Mouse (Mus musculus): ENCODE data around the gene Kcnip4. TPM values are rescaled to one million over a fixed set of nuclear protein-coding genes. Genes with fewer than 3 reads are reported as not detected.

The Kcnip4 gene
- polyA plus RNA-seq, 1 experiment from 2014 or later, result 1.2 TPM

GRCm38 (mm10) chr5:49348511-49348910 is 176.2 kb downstream of the Kcnip4 start:
- Histone ChIP-seq H3K27ac (no peak overlapping the region), H3K36me3 (no peaks in the 10 kb centered on the region), H3K27me3 (ENCODE audit: low read depth, poor library complexity, severe bottlenecking) (no peaks in the 10 kb centered on the region), H3K4me3 (no peak overlapping the region), H3K9me3 (replicated peaks) (no peaks in the 10 kb centered on the region), H3K4me1 (0 out of 2 replicates have a peak, but pooled peaks cover 4% of the 10 kb centered on the region)
- 89% methylated on average over 5 of the region's 5 CpGs for WGBS
- no peak for DNase-seq (ENCODE audit: low spot score)

- no peak for DNase-seq (ENCODE audit: low spot score)
- H3K36me3 ChIP-seq, result no peaks in the 10 kb centered on the region
- no peak overlapping the region for H3K27ac ChIP-seq
- no peak overlapping the region for H3K4me3 ChIP-seq
- no peaks in the 10 kb centered on the region for H3K4me1 ChIP-seq
- H3K27me3 ChIP-seq (ENCODE audit: low read depth, poor library complexity, severe bottlenecking), result no peaks in the 10 kb centered on the region
- 90% methylated on average over 1 of the region's 1 CpGs for WGBS
- H3K9me3 ChIP-seq (replicated peaks), result no peaks in the 10 kb centered on the region
These were observed 180.1 kb downstream of the Kcnip4 start for GRCm38 (mm10) chr5:49344606-49345005.

- no peak for DNase-seq (ENCODE audit: low spot score)
- Histone ChIP-seq H3K36me3 (no peaks in the 10 kb centered on the region), H3K27ac (no peak overlapping the region), H3K9me3 (replicated peaks) (no peaks in the 10 kb centered on the region), H3K4me1 (peaks cover 8% of the 10 kb centered on the region; the same call in 1 of the 2 replicates), H3K27me3 (ENCODE audit: low read depth, poor library complexity, severe bottlenecking) (no peaks in the 10 kb centered on the region), H3K4me3 (no peak overlapping the region)
- WGBS, result 92% methylated on average over 2 of the region's 2 CpGs
These were observed 187.5 kb downstream of the Kcnip4 start for GRCm38 (mm10) chr5:49337164-49337563.

- Histone ChIP-seq H3K4me1 (peaks cover 8% of the 10 kb centered on the region; the same call in 1 of the 2 replicates), H3K4me3 (no peak overlapping the region), H3K36me3 (no peaks in the 10 kb centered on the region), H3K9me3 (replicated peaks) (no peaks in the 10 kb centered on the region), H3K27me3 (ENCODE audit: low read depth, poor library complexity, severe bottlenecking) (no peaks in the 10 kb centered on the region), H3K27ac (no peak overlapping the region)
- DNase-seq (ENCODE audit: low spot score), result no peak
- WGBS, result 76% methylated on average over 2 of the region's 2 CpGs
These were observed 191.6 kb downstream of the Kcnip4 start for GRCm38 (mm10) chr5:49333063-49333462.

GRCm38 (mm10) chr5:49329023-49329422 is 195.7 kb downstream of the Kcnip4 start:
- no peak for DNase-seq (ENCODE audit: low spot score)
- Histone ChIP-seq H3K9me3 (replicated peaks) (no peaks in the 10 kb centered on the region), H3K4me3 (no peak overlapping the region), H3K27me3 (ENCODE audit: low read depth, poor library complexity, severe bottlenecking) (no peaks in the 10 kb centered on the region), H3K4me1 (no peaks in the 10 kb centered on the region), H3K27ac (no peak overlapping the region), H3K36me3 (no peaks in the 10 kb centered on the region)
- 90% methylated on average over 1 of the region's 1 CpGs for WGBS

- no peak overlapping the region for H3K27ac ChIP-seq
- no peaks in the 10 kb centered on the region for H3K27me3 ChIP-seq (ENCODE audit: low read depth, poor library complexity, severe bottlenecking)
- no peak overlapping the region for H3K4me3 ChIP-seq
- no peaks in the 10 kb centered on the region for H3K9me3 ChIP-seq (replicated peaks)
- H3K4me1 ChIP-seq, result no peaks in the 10 kb centered on the region
- DNase-seq (ENCODE audit: low spot score), result no peak
- H3K36me3 ChIP-seq, result no peaks in the 10 kb centered on the region
These were observed 206.0 kb downstream of the Kcnip4 start for GRCm38 (mm10) chr5:49318661-49319060.

- no peak overlapping the region for H3K27ac ChIP-seq
- no peaks in the 10 kb centered on the region for H3K27me3 ChIP-seq (ENCODE audit: low read depth, poor library complexity, severe bottlenecking)
- H3K4me1 ChIP-seq, result no peaks in the 10 kb centered on the region
- no peaks in the 10 kb centered on the region for H3K9me3 ChIP-seq (replicated peaks)
- 67% methylated on average over 2 of the region's 2 CpGs for WGBS
- no peak overlapping the region for H3K4me3 ChIP-seq
- H3K36me3 ChIP-seq, result no peaks in the 10 kb centered on the region
- no peak for DNase-seq (ENCODE audit: low spot score)
These were observed 206.8 kb downstream of the Kcnip4 start for GRCm38 (mm10) chr5:49317869-49318268.

- H3K27me3 ChIP-seq (ENCODE audit: low read depth, poor library complexity, severe bottlenecking), result no peaks in the 10 kb centered on the region
- no peaks in the 10 kb centered on the region for H3K36me3 ChIP-seq
- no peak overlapping the region for H3K27ac ChIP-seq
- DNase-seq (ENCODE audit: low spot score), result no peak
- no peaks in the 10 kb centered on the region for H3K9me3 ChIP-seq (replicated peaks)
- no peak overlapping the region for H3K4me3 ChIP-seq
- no peaks in the 10 kb centered on the region for H3K4me1 ChIP-seq
- WGBS, result 93% methylated on average over 1 of the region's 1 CpGs
These were observed 217.9 kb downstream of the Kcnip4 start for GRCm38 (mm10) chr5:49306796-49307195.

- H3K4me3 ChIP-seq, result no peak overlapping the region
- no peaks in the 10 kb centered on the region for H3K4me1 ChIP-seq
- no peaks in the 10 kb centered on the region for H3K36me3 ChIP-seq
- WGBS, result 80% methylated on average over 2 of the region's 2 CpGs
- H3K27ac ChIP-seq, result no peak overlapping the region
- no peak for DNase-seq (ENCODE audit: low spot score)
- no peaks in the 10 kb centered on the region for H3K27me3 ChIP-seq (ENCODE audit: low read depth, poor library complexity, severe bottlenecking)
- H3K9me3 ChIP-seq (replicated peaks), result no peaks in the 10 kb centered on the region
These were observed 219.4 kb downstream of the Kcnip4 start for GRCm38 (mm10) chr5:49305321-49305720.

GRCm38 (mm10) chr5:49298654-49299053 is 226.1 kb downstream of the Kcnip4 start:
- Histone ChIP-seq H3K27me3 (ENCODE audit: low read depth, poor library complexity, severe bottlenecking) (no peaks in the 10 kb centered on the region), H3K4me3 (no peak overlapping the region), H3K9me3 (replicated peaks) (no peaks in the 10 kb centered on the region), H3K27ac (no peak overlapping the region), H3K36me3 (no peaks in the 10 kb centered on the region), H3K4me1 (no peaks in the 10 kb centered on the region)
- DNase-seq (ENCODE audit: low spot score), result no peak
- 77% methylated on average over 4 of the region's 4 CpGs for WGBS

GRCm38 (mm10) chr5:49292421-49292820 is 232.3 kb downstream of the Kcnip4 start:
- no peaks in the 10 kb centered on the region for H3K9me3 ChIP-seq (replicated peaks)
- no peaks in the 10 kb centered on the region for H3K36me3 ChIP-seq
- 84% methylated on average over 2 of the region's 2 CpGs for WGBS

GRCm38 (mm10) chr5:49291801-49292200 is 232.9 kb downstream of the Kcnip4 start:
- H3K4me1 ChIP-seq, result no peaks in the 10 kb centered on the region
- 86% methylated on average over 3 of the region's 3 CpGs for WGBS
- no peak overlapping the region for H3K4me3 ChIP-seq
- H3K36me3 ChIP-seq, result no peaks in the 10 kb centered on the region
- no peak for DNase-seq (ENCODE audit: low spot score)
- H3K27me3 ChIP-seq (ENCODE audit: low read depth, poor library complexity, severe bottlenecking), result no peaks in the 10 kb centered on the region
- H3K27ac ChIP-seq, result no peak overlapping the region
- H3K9me3 ChIP-seq (replicated peaks), result no peaks in the 10 kb centered on the region

More at GRCm38 (mm10) chr5:49292421-49292820, 232.3 kb downstream of the Kcnip4 start:
- no peaks in the 10 kb centered on the region for H3K4me1 ChIP-seq
- no peak overlapping the region for H3K4me3 ChIP-seq
- no peak overlapping the region for H3K27ac ChIP-seq
- no peak for DNase-seq (ENCODE audit: low spot score)
- no peaks in the 10 kb centered on the region for H3K27me3 ChIP-seq (ENCODE audit: low read depth, poor library complexity, severe bottlenecking)

GRCm38 (mm10) chr5:49285455-49286135 is 239.1 kb downstream of the Kcnip4 start:
- DNase-seq (ENCODE audit: low spot score), result peak; percentile 33
- Histone ChIP-seq H3K4me3 (peak overlapping the region; percentile 1; the same call in 1 of the 2 replicates), H3K27ac (no peak overlapping the region)

GRCm38 (mm10) chr5:49284776-49285175 is 239.9 kb downstream of the Kcnip4 start:
- 68% methylated on average over 6 of the region's 6 CpGs for WGBS
- Histone ChIP-seq H3K36me3 (no peaks in the 10 kb centered on the region), H3K27ac (no peak overlapping the region), H3K4me1 (peaks cover 8% of the 10 kb centered on the region), H3K9me3 (replicated peaks) (no peaks in the 10 kb centered on the region), H3K27me3 (ENCODE audit: low read depth, poor library complexity, severe bottlenecking) (no peaks in the 10 kb centered on the region), H3K4me3 (no peak overlapping the region)
- no peak for DNase-seq (ENCODE audit: low spot score)

More at GRCm38 (mm10) chr5:49285455-49286135, 239.1 kb downstream of the Kcnip4 start:
- Histone ChIP-seq H3K27me3 (ENCODE audit: low read depth, poor library complexity, severe bottlenecking) (no peaks in the 10 kb centered on the region), H3K9me3 (replicated peaks) (no peaks in the 10 kb centered on the region), H3K4me1 (peaks cover 8% of the 10 kb centered on the region), H3K36me3 (no peaks in the 10 kb centered on the region)
- WGBS, result 31% methylated on average over 12 of the region's 12 CpGs

Data from limb, embryonic 10.5 days (tissue).